Mouse (Mus musculus): ENCODE data around the gene Cand2.

DNA sequence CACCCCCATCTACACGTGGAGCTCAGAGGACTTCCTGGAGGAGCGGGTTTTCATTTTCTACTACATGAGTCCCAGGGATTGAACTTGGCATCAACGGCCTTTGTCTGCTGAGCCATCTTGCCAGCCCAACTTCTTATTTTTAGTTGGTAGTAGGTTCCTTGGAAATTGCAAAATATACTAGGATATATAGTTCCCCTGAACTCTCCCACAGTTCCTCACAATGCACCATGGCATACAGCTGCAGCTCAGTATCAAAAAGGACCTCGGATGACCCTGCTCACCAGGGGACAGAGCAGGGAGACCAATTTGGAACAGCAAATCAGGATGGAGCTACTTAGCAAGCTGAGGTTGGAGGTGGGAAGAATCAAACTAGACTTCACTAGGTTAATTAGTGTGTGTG, 40.7 kb downstream of the Cand2 start:
- no peak for TF ChIP-seq CTCF (IDR thresholded peaks at IDR 0.05)
- no peak for TF ChIP-seq EP300 (IDR thresholded peaks at IDR 0.05)
